Mouse (Mus musculus) embryo, embryonic 10.5 days (tissue): ENCODE data around the gene Dagla.

Source experiments
- DNase-seq: peaks from one replicate; pipeline ENCODE4 v3.0.0-alpha.2; 2015; ENCODE audit warnings: low spot score

The Dagla gene

GRCm38 (mm10) chr19:10304810-10305544 is at the start of gene Dagla:
TSS of gene Dagla (minus strand) at chr19:10304877.
- peak; percentile 79 for DNase-seq

GRCm38 (mm10) chr19:10352218-10352617 is 47.5 kb upstream of the Dagla start:
- no peak for DNase-seq

GRCm38 (mm10) chr19:10347628-10348273 is 43.1 kb upstream of the Dagla start:
- no peak for DNase-seq

GRCm38 (mm10) chr19:10345696-10346095 is 41.0 kb upstream of the Dagla start:
- DNase-seq = no peak

GRCm38 (mm10) chr19:10343866-10344265 is 39.2 kb upstream of the Dagla start:
- no peak for DNase-seq

GRCm38 (mm10) chr19:10341817-10342439 is 37.3 kb upstream of the Dagla start:
- DNase-seq = peak; percentile 24

- DNase-seq = peak; percentile 92
Measured at GRCm38 (mm10) chr19:10341152-10341551, 36.5 kb upstream of the Dagla start.

GRCm38 (mm10) chr19:10340661-10341060 is 36.0 kb upstream of the Dagla start:
- peak; percentile 64 for DNase-seq

- no peak for DNase-seq
Measured at GRCm38 (mm10) chr19:10339271-10339670, 34.6 kb upstream of the Dagla start.

GRCm38 (mm10) chr19:10338724-10339123 is 34.0 kb upstream of the Dagla start:
- no peak for DNase-seq

GRCm38 (mm10) chr19:10334467-10334866 is 29.8 kb upstream of the Dagla start:
- no peak for DNase-seq

GRCm38 (mm10) chr19:10333545-10334252 is 29.0 kb upstream of the Dagla start:
- DNase-seq = peak; percentile 88

GRCm38 (mm10) chr19:10331706-10332105 is 27.0 kb upstream of the Dagla start:
- no peak for DNase-seq

GRCm38 (mm10) chr19:10329033-10329432 is 24.4 kb upstream of the Dagla start:
- no peak for DNase-seq

GRCm38 (mm10) chr19:10326609-10327008 is 21.9 kb upstream of the Dagla start:
- no peak for DNase-seq

GRCm38 (mm10) chr19:10323860-10324259 is 19.2 kb upstream of the Dagla start:
- DNase-seq = no peak

- no peak for DNase-seq
Measured at GRCm38 (mm10) chr19:10323362-10323837, 18.7 kb upstream of the Dagla start.

GRCm38 (mm10) chr19:10317795-10318194 is 13.1 kb upstream of the Dagla start:
- no peak for DNase-seq

GRCm38 (mm10) chr19:10317358-10317757 is 12.7 kb upstream of the Dagla start:
- DNase-seq = no peak

GRCm38 (mm10) chr19:10316956-10317355 is 12.3 kb upstream of the Dagla start:
- DNase-seq = no peak

GRCm38 (mm10) chr19:10312072-10312471 is 7.4 kb upstream of the Dagla start:
- no peak for DNase-seq

GRCm38 (mm10) chr19:10308990-10309389 is 4.3 kb upstream of the Dagla start:
- DNase-seq = no peak
